Mouse (Mus musculus) midbrain, embryonic 10.5 days (tissue): ENCODE results near the gene Zbtb40. TPM values are rescaled to one million over a fixed set of nuclear protein-coding genes. Genes with fewer than 3 reads are reported as not detected.

Experiments
- DNase-seq: peaks from one replicate; pipeline ENCODE4 v3.0.0-alpha.2; 2017; ENCODE audit warnings: low spot score
- H3K27ac ChIP-seq: fragments of 300-500 bp; sonication (generic); replicated peaks from 2 replicates; pipeline ENCODE4 v1.5.1; 2016; ENCODE audit warnings: mild to moderate bottlenecking
- H3K27me3 ChIP-seq: fragments of 300-500 bp; sonication (generic); 2 replicates; pipeline ENCODE4 v1.6.1; 2016; ENCODE audit warnings: low read depth, mild to moderate bottlenecking; ENCODE audit not compliant: poor library complexity, severe bottlenecking
- H3K36me3 ChIP-seq: fragments of 300-500 bp; sonication (generic); 2 replicates; pipeline ENCODE4 v1.6.1; 2016; ENCODE audit warnings: mild to moderate bottlenecking, moderate library complexity
- H3K4me1 ChIP-seq: fragments of 300-500 bp; sonication (generic); 2 replicates; pipeline ENCODE4 v1.6.1; 2016
- H3K4me3 ChIP-seq: fragments of 300-500 bp; sonication (generic); 2 replicates; pipeline ENCODE4 v1.5.1; 2016; ENCODE audit warnings: mild to moderate bottlenecking, moderate library complexity
- H3K9me3 ChIP-seq: fragments of 300-500 bp; sonication (generic); replicated peaks from 2 replicates; pipeline ENCODE4 v1.6.1; 2016; ENCODE audit warnings: mild to moderate bottlenecking
- WGBS: fragments of 180-500 bp; shearing (Covaris S2); methylation state at CpG from one replicate; pipeline ENCODE4 v1.1.7; 2016; 5-methylcytosine and 5-hydroxymethylcytosine counted together
- polyA plus RNA-seq: library from polyadenylated mRNA; unstranded; fragments of >200 nt; fragmentation: Nextera tagmentation; extraction: Ambion mirVana; gene quantifications from 2 replicates; pipeline ENCODE4 v1.2.1, GENCODE M21; 2016

The Zbtb40 gene
- polyA plus RNA-seq, 1 experiment from 2014 or later, result 4.9 TPM

DNA sequence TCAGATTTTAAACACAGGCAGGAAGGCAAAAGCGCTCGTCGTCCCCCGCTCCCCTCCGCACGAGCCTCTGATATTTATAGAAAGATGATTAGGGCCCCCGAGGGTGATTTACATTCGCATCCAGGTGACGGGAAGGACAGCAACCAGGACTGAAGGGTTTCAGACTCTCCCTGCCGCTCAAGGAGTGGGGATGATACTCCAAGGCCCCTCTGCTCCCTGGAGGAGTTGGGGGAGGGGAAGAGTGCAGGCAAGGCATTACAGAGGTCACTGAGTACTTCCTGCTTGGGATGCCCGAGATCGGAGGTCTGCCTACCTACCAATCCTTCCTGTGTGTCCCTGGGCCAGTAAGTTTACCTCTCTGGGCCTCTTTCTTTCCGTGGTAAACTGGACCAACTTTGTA lies 105.4 kb downstream of the Zbtb40 start:
- no peak overlapping the region for H3K4me3 ChIP-seq
- WGBS, result 40% methylated on average over 13 of the region's 13 CpGs
- peak overlapping the region; percentile 39 for H3K27ac ChIP-seq
- peaks cover 46% of the 10 kb centered on the region for H3K4me1 ChIP-seq
- no peak for DNase-seq
- no peaks in the 10 kb centered on the region for H3K9me3 ChIP-seq
- peaks cover 100% of the 10 kb centered on the region for H3K27me3 ChIP-seq
- H3K36me3 ChIP-seq, result no peaks in the 10 kb centered on the region

DNA sequence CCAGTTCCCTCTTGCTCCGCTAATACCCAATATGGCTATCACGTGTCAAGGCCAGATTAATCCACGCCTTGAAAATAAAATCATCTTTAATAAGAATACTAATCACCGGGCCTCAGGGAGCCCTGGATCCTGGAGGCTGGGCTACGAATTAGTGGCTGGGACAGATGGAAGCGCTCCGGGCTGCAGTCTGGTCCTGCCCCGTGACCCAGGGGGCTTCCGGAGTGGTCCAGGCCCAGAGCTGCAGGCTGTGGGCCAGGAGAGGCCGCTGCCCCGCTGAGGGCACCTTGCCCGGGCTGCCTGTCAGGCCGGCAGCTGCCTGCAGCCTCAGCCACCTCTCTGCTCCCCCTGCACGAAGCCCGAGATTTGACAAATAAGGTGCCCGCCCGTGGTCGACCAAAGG lies 105.8 kb downstream of the Zbtb40 start:
- H3K27ac ChIP-seq, result peak overlapping the region; percentile 39
- DNase-seq, result no peak
- peaks cover 100% of the 10 kb centered on the region for H3K27me3 ChIP-seq
- WGBS, result 35% methylated on average over 18 of the region's 18 CpGs
- no peak overlapping the region for H3K4me3 ChIP-seq
- H3K4me1 ChIP-seq, result peaks cover 46% of the 10 kb centered on the region
- no peaks in the 10 kb centered on the region for H3K36me3 ChIP-seq
- no peaks in the 10 kb centered on the region for H3K9me3 ChIP-seq

GRCm38 (mm10) chr4:136937935-136938334 lies 110.7 kb downstream of the Zbtb40 start:
- DNase-seq, result no peak
- peaks cover 100% of the 10 kb centered on the region for H3K27me3 ChIP-seq
- no peak overlapping the region for H3K4me3 ChIP-seq
- H3K4me1 ChIP-seq, result peaks cover 26% of the 10 kb centered on the region
- no peaks in the 10 kb centered on the region for H3K9me3 ChIP-seq
- WGBS, result 92% methylated on average over 5 of the region's 5 CpGs
- no peaks in the 10 kb centered on the region for H3K36me3 ChIP-seq
- H3K27ac ChIP-seq, result no peak overlapping the region

- H3K4me3 ChIP-seq, result no peak overlapping the region
- H3K27ac ChIP-seq, result no peak overlapping the region
- H3K9me3 ChIP-seq, result no peaks in the 10 kb centered on the region
- no peak for DNase-seq
- 81% methylated on average over 4 of the region's 4 CpGs for WGBS
- no peaks in the 10 kb centered on the region for H3K36me3 ChIP-seq
- H3K4me1 ChIP-seq, result peaks cover 20% of the 10 kb centered on the region
- peaks cover 100% of the 10 kb centered on the region for H3K27me3 ChIP-seq
Observed at GRCm38 (mm10) chr4:136937344-136937743, 111.3 kb downstream of the Zbtb40 start.

GRCm38 (mm10) chr4:136934746-136935613 lies 113.6 kb downstream of the Zbtb40 start:
- Histone ChIP-seq H3K27ac (peak overlapping the region; percentile 60), H3K4me1 (peaks cover 23% of the 10 kb centered on the region), H3K4me3 (no peak overlapping the region), H3K36me3 (no peaks in the 10 kb centered on the region), H3K27me3 (peaks cover 100% of the 10 kb centered on the region), H3K9me3 (no peaks in the 10 kb centered on the region)
- DNase-seq, result no peak
- 52% methylated on average over 18 of the region's 18 CpGs for WGBS

DNA sequence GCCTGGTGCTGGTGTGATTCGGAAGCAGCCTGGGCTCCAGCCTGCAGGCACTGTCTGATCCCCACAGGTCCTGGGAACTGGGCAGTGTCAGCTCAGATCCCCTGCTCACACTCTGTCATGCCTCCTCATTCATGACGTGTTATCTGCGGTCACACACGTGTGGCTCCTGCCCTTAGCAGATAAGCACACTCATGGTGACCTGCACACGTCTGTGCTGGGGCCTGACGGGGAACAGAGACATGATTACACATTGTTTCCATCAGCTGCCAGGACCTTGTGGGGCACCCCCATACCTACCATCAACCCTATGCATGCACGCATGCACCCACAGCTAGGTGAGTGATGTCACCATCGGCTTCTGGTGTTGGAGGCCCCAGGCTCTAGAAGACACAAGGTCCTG lies 118.1 kb downstream of the Zbtb40 start:
- no peaks in the 10 kb centered on the region for H3K9me3 ChIP-seq
- no peak for DNase-seq
- H3K36me3 ChIP-seq, result no peaks in the 10 kb centered on the region
- WGBS, result 90% methylated on average over 8 of the region's 8 CpGs
- peaks cover 99% of the 10 kb centered on the region for H3K27me3 ChIP-seq
- H3K4me3 ChIP-seq, result no peak overlapping the region
- H3K4me1 ChIP-seq, result peaks cover 42% of the 10 kb centered on the region
- H3K27ac ChIP-seq, result no peak overlapping the region

Other genes with a start within 250 kb of the Zbtb40 start
- 15.6 and 20.9 TPM in 2 replicates for gene Ephb2, start 212.8 kb downstream of the Zbtb40 start, polyA plus RNA-seq
- gene C1qb, start 162.6 kb downstream of the Zbtb40 start, polyA plus RNA-seq, result 20.6 and 32.4 TPM in 2 replicates
- 7.1 and 12.9 TPM in 2 replicates for gene C1qc, start 155.7 kb downstream of the Zbtb40 start, polyA plus RNA-seq
- gene C1qa, start 150.0 kb downstream of the Zbtb40 start, polyA plus RNA-seq, result 4.9 and 9.1 TPM in 2 replicates
- gene Epha8, start 92.0 kb downstream of the Zbtb40 start, polyA plus RNA-seq, result 3.9 and 6.9 TPM in 2 replicates
- gene Wnt4, start 228.7 kb upstream of the Zbtb40 start, polyA plus RNA-seq, result 0.79 and 0.99 TPM in 2 replicates